Mouse (Mus musculus) embryo, embryonic 11 days (tissue): Measurements from ENCODE around the gene Aplp1.
"Not testable (repeated sequence)": the region's sequence is repeated elsewhere in the genome, so short reads cannot be mapped to it uniquely, and the experiment has no call there.

ENCODE experiments used
- DNase-seq: peaks from one replicate; pipeline ENCODE4 v3.0.0-alpha.2; 2015

Aplp1 gene

GRCm38 (mm10) chr7:30444971-30445751, at the start of gene Aplp1:
Gene Aplp1, minus strand, starts transcription at chr7:30445535.
- DNase-seq = peak; percentile 84

GRCm38 (mm10) chr7:30493401-30493931, 48.1 kb upstream of the Aplp1 start, which contains the start of gene Prodh2:
Gene Prodh2, plus strand, starts transcription at chr7:30493622.
- no peak for DNase-seq

GRCm38 (mm10) chr7:30492765-30493164, 47.4 kb upstream of the Aplp1 start:
- peak; percentile 77 for DNase-seq

- DNase-seq = no peak
Observed at GRCm38 (mm10) chr7:30490957-30491307, 45.6 kb upstream of the Aplp1 start.

- DNase-seq = peak; percentile 52
Observed at GRCm38 (mm10) chr7:30490251-30490956, 45.1 kb upstream of the Aplp1 start.

- DNase-seq = peak; percentile 76
Observed at GRCm38 (mm10) chr7:30484250-30484649, 38.9 kb upstream of the Aplp1 start.

GRCm38 (mm10) chr7:30477415-30478381, 32.4 kb upstream of the Aplp1 start:
- peak; percentile 65 for DNase-seq

- not testable (repeated sequence) for DNase-seq
Observed at GRCm38 (mm10) chr7:30476136-30476535, 30.8 kb upstream of the Aplp1 start.

GRCm38 (mm10) chr7:30474999-30475398, 29.7 kb upstream of the Aplp1 start:
- DNase-seq = no peak

GRCm38 (mm10) chr7:30472411-30472810, 27.1 kb upstream of the Aplp1 start:
- DNase-seq = peak; percentile 42

- no peak for DNase-seq
Observed at GRCm38 (mm10) chr7:30464816-30465300, 19.5 kb upstream of the Aplp1 start.

GRCm38 (mm10) chr7:30463996-30464395, 18.7 kb upstream of the Aplp1 start:
- DNase-seq = no peak

GRCm38 (mm10) chr7:30463568-30463967, 18.2 kb upstream of the Aplp1 start:
- DNase-seq = no peak

- no peak for DNase-seq
Observed at GRCm38 (mm10) chr7:30459484-30459883, 14.1 kb upstream of the Aplp1 start.

- DNase-seq = peak; percentile 71
Observed at GRCm38 (mm10) chr7:30457629-30458330, 12.4 kb upstream of the Aplp1 start, which contains the start of the genes Kirrel2 and Nphs1. Gene Kirrel2, minus strand, starts transcription at chr7:30457690. Gene Nphs1, plus strand, starts transcription at chr7:30458315.

GRCm38 (mm10) chr7:30456911-30457628, 11.7 kb upstream of the Aplp1 start:
- peak; percentile 57 for DNase-seq

GRCm38 (mm10) chr7:30456487-30456886, 11.2 kb upstream of the Aplp1 start:
- DNase-seq = no peak

- DNase-seq = no peak
Observed at GRCm38 (mm10) chr7:30454259-30454658, 8.9 kb upstream of the Aplp1 start.

GRCm38 (mm10) chr7:30453766-30454165, 8.4 kb upstream of the Aplp1 start:
- DNase-seq = peak; percentile 34

GRCm38 (mm10) chr7:30453327-30453726, 8.0 kb upstream of the Aplp1 start:
- DNase-seq = no peak

- no peak for DNase-seq
Observed at GRCm38 (mm10) chr7:30450241-30450640, 4.9 kb upstream of the Aplp1 start.
